Mouse (Mus musculus) olfactory bulb, adult 2 months (tissue): Measurements from ENCODE around the gene Rsbn1l.

Source experiments
- CTCF ChIP-seq: fragments of 200-500 bp; IDR thresholded peaks from 2 replicates; pipeline ENCODE4 v1.5.1; 2012; ENCODE audit warnings: low read depth, mild to moderate bottlenecking, low read length, moderate library complexity; ENCODE audit not compliant: insufficient read depth
- POLR2A ChIP-seq: fragments of 200-500 bp; IDR thresholded peaks from 2 replicates; pipeline ENCODE4 v1.6.1; 2012; ENCODE audit warnings: mild to moderate bottlenecking, low read depth, low read length, moderate library complexity; ENCODE audit not compliant: insufficient read depth

DNA sequence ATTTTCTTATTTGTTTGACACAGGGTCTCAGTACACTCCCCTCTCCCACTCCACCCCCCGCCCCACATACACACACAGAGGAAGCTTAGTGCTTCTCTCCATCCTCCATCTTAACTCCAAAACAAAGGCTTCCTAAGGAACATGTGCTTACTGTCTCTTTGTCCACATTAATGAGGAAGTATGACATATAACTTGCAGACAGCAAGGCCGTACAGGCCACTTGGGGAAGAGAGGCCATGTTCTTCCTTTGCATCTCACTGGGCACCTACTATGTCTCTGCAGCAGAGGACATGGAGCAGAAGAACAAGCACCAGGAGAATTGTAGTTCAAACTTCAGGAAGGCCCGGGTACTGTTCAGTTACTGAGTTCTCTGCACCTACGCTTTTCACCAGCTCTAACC, 95.6 kb downstream of the Rsbn1l start:
- TF ChIP-seq CTCF (no peak), POLR2A (no peak)
